Mouse (Mus musculus): ENCODE measurements around the gene Ano6. TPM values are rescaled to one million over a fixed set of nuclear protein-coding genes. Genes with fewer than 3 reads are reported as not detected.

The Ano6 gene
- polyA plus RNA-seq, 1 experiment from 2014 or later, result 32.4 TPM

DNA sequence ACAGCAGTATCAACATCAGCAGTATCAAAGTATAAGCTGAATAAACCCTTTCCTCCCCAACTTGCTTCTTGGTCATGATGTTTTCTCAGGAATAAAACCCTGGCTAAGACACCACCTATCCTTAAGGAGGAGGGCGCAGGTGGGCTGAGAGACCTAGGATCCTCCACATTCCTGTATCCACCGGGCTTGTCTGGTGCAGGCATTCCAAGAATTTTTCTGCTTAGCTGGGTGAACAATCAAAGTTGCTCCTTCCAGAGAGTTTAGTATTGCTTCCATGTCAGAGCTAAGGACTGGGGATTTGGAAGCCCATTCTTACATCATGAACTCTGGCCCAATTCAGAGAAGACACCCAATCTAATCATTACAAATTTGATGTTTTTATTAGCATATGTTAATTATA lies 53.8 kb downstream of the Ano6 start:
- WGBS, result 54% methylated on average over 2 of the region's 2 CpGs
- Histone ChIP-seq H3K9me3 (no peaks in the 10 kb centered on the region), H3K4me1 (peaks cover 27% of the 10 kb centered on the region), H3K4me3 (no peak overlapping the region), H3K27ac (no peak overlapping the region), H3K36me3 (replicated peaks) (no peaks in the 10 kb centered on the region), H3K27me3 (ENCODE audit: poor library complexity, severe bottlenecking) (no peaks in the 10 kb centered on the region)
- DNase-seq (ENCODE audit: extremely low spot score, low spot score), result no peak

DNA sequence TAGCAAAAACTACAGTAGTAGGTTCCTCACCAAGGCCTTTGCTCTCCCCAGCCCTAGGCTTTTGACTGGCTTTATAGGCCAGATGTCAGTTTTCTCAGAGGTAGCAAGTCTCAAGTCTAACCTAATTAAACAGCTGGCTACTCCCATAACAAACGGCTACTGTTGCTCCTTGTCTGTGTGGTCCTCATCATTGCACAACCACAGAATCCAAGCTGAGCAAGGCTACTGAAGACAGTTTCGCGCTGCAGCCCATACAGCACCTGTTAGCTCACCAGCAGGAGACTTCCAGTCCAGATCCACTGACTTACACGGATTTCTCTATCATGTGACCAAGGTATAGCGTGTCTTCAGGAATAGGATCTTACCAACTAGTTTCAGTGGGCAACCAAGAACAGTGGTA lies 55.5 kb downstream of the Ano6 start:
- H3K9me3 ChIP-seq, result no peaks in the 10 kb centered on the region
- no peaks in the 10 kb centered on the region for H3K36me3 ChIP-seq (replicated peaks)
- no peak overlapping the region for H3K27ac ChIP-seq
- 83% methylated on average over 5 of the region's 5 CpGs for WGBS
- peaks cover 32% of the 10 kb centered on the region for H3K4me1 ChIP-seq
- no peak for DNase-seq (ENCODE audit: extremely low spot score, low spot score)
- H3K4me3 ChIP-seq, result no peak overlapping the region
- H3K27me3 ChIP-seq (ENCODE audit: poor library complexity, severe bottlenecking), result no peaks in the 10 kb centered on the region

DNA sequence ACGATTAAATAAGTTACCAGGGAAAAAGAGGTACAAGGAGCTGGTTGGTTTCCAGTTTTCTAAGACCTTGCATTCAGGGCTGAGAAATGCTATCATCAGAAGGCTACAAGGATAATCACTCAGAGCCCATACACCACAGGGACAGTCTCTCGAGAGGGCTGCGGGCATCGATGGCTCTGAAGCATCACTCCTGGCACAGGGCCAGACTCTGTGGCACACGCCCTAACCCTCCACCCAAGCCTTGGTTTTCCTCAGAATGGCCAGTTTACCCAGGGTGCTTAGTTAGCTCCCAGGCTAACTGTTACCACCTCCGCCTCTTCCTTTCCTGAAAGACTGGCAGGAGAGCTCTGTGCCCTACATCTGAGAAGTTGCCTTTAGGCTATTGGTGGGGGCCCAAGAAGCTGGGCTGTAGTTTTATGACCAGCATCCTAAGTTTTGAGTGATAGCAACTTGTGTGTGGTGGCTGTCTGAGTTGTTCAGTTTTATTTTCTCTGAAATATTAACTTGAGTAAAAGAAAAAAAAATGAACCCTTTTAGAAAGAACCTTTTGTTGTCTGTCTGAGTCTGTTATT lies 57.9 kb downstream of the Ano6 start:
- Histone ChIP-seq H3K4me3 (no peak overlapping the region), H3K4me1 (peaks cover 26% of the 10 kb centered on the region), H3K9me3 (no peaks in the 10 kb centered on the region), H3K36me3 (replicated peaks) (no peaks in the 10 kb centered on the region), H3K27me3 (ENCODE audit: poor library complexity, severe bottlenecking) (no peaks in the 10 kb centered on the region), H3K27ac (no peak overlapping the region)
- 90% methylated on average over 6 of the region's 6 CpGs for WGBS
- no peak for DNase-seq (ENCODE audit: extremely low spot score, low spot score)

DNA sequence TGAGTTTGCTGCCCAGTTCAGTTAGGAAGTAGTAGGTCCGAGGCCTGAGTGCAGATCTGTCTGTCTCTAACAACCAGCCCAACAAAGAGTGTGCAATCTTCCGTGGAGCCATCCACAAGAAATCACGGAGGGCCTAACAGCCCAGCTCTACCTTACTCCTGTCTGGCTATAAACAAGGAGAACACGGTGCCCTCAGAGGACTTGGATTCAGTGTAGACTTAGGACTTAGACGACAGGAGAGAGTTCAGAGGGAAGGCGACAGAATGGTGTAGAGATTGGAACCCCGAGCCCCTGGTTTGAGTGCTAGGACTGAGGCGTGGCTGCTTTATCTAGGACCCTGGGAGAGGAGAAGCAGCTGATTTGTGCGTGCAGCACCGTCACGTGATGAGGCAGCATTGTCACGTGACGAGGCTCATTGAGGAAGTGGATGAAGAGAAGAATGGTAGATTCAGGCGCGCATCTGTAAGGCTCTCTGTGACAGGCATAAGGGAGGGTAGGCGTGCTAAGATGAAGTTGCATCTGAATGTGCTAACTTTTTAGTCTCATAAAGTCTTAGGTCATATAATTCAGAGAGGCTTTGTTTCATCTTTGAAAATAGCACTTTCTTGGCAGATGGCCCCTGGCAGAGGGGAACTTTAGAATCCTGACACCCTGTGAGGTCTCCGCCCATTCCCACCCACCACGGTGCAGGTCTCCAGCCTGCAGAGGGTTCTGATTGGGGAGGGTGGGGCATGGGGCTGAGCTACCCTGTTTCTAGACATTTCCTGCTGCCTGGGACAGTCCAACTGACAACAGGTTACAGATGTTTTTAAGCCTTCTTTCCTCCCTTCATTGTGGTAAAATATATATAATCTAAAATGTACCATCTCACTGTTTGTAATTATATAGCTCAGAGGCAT lies 59.1 kb downstream of the Ano6 start:
- Histone ChIP-seq H3K9me3 (no peaks in the 10 kb centered on the region), H3K27ac (no peak overlapping the region), H3K4me1 (peaks cover 17% of the 10 kb centered on the region), H3K36me3 (replicated peaks) (no peaks in the 10 kb centered on the region), H3K27me3 (ENCODE audit: poor library complexity, severe bottlenecking) (no peaks in the 10 kb centered on the region), H3K4me3 (no peak overlapping the region)
- DNase-seq (ENCODE audit: extremely low spot score, low spot score), result no peak
- 76% methylated on average over 18 of the region's 18 CpGs for WGBS

DNA sequence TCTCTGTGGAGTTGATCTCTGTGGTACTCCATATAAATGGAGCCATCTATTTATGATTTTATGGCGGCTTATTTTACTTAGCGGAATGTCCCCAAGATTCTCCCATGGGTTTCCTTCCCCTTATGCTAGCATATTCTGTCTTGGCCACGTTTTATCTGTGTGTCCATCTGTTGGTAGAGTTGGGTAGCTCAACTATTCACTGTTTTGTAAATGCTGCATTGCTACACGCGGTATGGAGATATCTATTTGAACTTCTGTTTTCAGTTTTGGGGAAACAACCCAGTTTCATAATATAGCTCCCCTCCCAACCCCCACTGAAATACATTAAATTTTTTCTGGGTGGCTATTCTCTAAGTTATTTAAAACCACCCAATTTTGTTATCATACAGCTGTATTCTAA lies 59.9 kb downstream of the Ano6 start:
- WGBS, result 95% methylated on average over 5 of the region's 5 CpGs
- Histone ChIP-seq H3K4me1 (peaks cover 15% of the 10 kb centered on the region), H3K36me3 (replicated peaks) (0 out of 2 replicates have a peak, but pooled peaks cover 4% of the 10 kb centered on the region), H3K27ac (no peak overlapping the region), H3K27me3 (ENCODE audit: poor library complexity, severe bottlenecking) (no peaks in the 10 kb centered on the region), H3K9me3 (no peaks in the 10 kb centered on the region), H3K4me3 (no peak overlapping the region)
- no peak for DNase-seq (ENCODE audit: extremely low spot score, low spot score)

DNA sequence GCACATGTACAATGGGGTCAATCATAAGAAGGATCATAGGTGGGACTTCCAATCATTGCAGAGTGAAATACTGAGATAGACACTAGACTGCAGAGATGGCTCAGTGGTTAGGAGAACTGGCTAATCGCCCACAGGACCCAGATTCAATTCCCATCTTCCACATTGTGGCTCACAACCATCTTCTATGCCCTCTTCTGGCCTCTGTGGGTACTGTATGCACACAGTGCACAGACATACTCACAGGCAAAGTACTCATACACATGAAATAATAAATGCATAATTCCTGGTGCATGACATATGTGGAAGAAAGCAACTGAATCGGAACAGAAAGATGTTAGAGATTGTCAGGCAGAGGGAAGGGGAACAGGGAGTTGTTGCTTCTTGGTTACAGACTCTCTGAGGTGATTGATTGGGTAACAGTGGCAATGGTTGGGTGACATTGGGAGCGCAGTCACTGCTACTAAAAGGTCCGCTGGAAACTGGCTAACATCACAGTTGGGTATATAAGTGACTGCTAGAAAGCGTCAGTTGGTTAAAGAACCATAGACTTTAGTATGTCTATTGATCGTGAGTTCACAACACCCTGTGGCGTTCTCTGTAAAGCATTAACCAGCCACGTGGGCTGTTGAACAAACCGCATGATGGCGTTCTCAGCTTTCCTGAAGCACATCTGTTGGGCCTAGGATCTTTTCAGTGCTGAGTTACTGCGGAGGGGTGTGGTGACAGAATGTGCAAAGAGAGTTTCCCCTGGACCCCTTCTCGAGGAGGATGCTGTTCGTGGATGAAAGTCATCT lies 64.6 kb downstream of the Ano6 start:
- no peak overlapping the region for H3K4me3 ChIP-seq
- no peaks in the 10 kb centered on the region for H3K27me3 ChIP-seq (ENCODE audit: poor library complexity, severe bottlenecking)
- no peak for DNase-seq (ENCODE audit: extremely low spot score, low spot score)
- 92% methylated on average over 13 of the region's 13 CpGs for WGBS
- H3K9me3 ChIP-seq, result no peaks in the 10 kb centered on the region
- 0 out of 2 replicates have a peak, but pooled peaks cover 4% of the 10 kb centered on the region for H3K36me3 ChIP-seq (replicated peaks)
- H3K27ac ChIP-seq, result no peak overlapping the region
- peaks cover 16% of the 10 kb centered on the region for H3K4me1 ChIP-seq

DNA sequence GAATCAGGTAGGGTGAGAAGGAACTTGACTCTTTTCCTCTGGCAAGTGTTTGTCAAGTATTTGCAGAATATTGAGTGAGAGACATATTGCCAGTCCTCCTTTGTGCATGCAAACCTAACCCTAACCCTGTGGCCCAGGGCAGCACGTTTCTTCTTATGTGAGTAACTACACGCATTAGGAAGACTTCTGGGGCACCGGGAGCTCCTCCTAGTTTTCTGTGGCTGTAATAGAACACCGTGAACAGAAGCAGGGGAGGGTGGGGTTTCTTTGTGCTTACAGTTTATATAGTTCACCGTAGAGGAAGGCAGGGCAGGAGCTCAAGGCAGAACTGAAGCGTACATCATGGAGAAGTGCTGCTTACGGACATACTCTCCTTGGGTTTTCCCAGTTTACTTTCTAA lies 65.3 kb downstream of the Ano6 start:
- WGBS, result 77% methylated on average over 7 of the region's 7 CpGs
- Histone ChIP-seq H3K36me3 (replicated peaks) (0 out of 2 replicates have a peak, but pooled peaks cover 4% of the 10 kb centered on the region), H3K27me3 (ENCODE audit: poor library complexity, severe bottlenecking) (no peaks in the 10 kb centered on the region), H3K27ac (peak overlapping the region; percentile 9; the same call in 1 of the 2 replicates), H3K4me1 (peaks cover 16% of the 10 kb centered on the region), H3K9me3 (no peaks in the 10 kb centered on the region), H3K4me3 (no peak overlapping the region)
- no peak for DNase-seq (ENCODE audit: extremely low spot score, low spot score)

DNA sequence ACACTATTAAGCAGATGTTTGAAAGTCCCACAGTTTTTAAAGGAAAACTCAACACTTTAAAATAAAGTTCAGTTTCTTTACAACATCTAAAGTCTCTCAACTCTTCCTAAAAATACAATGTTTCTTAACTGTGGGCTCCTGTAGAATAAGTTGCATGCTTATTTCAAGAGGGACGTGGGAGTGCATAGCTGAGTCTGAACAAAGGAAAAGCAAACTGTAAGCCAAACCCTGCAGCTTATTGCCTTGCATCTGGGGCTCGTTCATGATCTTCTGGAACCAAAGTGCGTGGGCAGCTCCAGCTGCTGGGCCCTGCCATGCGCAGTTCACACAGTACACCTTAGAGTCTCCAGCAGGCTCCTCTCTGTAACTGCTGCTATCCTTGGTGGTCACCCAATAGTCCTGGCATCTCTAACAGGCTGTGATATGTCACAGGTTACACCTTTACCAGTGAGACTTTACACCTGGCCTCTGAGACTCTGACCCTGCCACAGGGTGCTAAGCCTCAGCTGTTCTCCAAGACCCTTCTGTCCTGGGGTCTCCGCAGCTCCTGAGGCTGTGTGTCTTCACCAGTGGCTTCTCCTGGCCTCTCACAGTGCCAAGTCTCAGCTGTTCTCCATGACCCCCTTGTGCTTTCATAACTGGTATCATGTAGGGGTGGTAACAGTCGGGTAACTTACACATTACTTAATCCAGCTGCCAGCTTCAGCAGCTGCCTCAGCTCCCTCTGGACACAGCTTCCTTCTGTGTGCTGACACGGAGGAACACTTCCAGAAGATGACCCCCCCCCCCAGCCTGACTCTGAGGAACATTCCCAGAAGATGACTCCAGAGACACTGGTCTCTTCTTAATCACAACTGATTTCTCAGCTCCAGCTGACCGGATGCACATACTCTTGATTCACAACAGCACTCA lies 66.3 kb downstream of the Ano6 start:
- Histone ChIP-seq H3K36me3 (replicated peaks) (0 out of 2 replicates have a peak, but pooled peaks cover 4% of the 10 kb centered on the region), H3K27me3 (ENCODE audit: poor library complexity, severe bottlenecking) (no peaks in the 10 kb centered on the region), H3K4me1 (peaks cover 16% of the 10 kb centered on the region), H3K9me3 (no peaks in the 10 kb centered on the region), H3K27ac (no peak overlapping the region), H3K4me3 (no peak overlapping the region)
- no peak for DNase-seq (ENCODE audit: extremely low spot score, low spot score)
- 86% methylated on average over 8 of the region's 8 CpGs for WGBS

DNA sequence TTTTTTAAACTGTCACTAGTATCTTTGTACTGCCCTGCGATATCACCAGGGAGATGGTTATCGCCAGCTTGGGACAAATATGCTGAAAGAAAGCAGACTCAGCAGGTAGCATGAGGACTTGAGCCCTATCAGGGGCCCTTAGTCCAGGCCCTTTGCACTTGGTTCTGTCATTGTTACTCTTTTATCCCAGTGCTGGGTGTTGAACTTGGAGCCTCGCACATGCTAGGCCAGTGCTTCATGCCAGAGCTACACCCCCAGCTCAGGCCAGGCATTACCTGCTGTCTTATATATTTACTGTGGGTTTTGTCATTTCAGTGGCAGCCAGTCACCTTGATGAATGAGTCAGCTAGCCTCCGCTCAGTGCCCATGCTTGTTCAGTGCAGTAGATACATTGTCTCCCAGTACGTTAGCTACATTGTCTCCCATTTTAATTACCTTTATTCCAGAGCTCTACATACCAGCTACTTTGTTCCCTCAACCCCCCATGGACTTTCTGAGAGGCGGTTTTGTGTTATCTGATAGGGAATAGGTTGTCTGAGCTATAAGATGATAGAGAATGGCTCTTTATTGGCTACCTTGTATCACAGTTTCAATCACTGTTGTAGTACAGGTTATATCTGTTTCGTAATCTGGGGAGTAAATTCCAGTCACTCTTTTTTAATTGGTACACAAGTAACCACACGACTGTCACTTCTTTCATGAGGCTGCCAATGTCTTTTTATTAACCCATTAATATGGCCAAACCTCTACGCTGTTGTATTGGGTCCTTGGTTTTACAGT lies 68.4 kb downstream of the Ano6 start:
- Histone ChIP-seq H3K36me3 (replicated peaks) (0 out of 2 replicates have a peak, but pooled peaks cover 4% of the 10 kb centered on the region), H3K27me3 (ENCODE audit: poor library complexity, severe bottlenecking) (no peaks in the 10 kb centered on the region), H3K9me3 (no peaks in the 10 kb centered on the region), H3K4me3 (no peak overlapping the region), H3K27ac (no peak overlapping the region), H3K4me1 (peaks cover 16% of the 10 kb centered on the region)
- no peak for DNase-seq (ENCODE audit: extremely low spot score, low spot score)
- 87% methylated on average over 9 of the region's 9 CpGs for WGBS

DNA sequence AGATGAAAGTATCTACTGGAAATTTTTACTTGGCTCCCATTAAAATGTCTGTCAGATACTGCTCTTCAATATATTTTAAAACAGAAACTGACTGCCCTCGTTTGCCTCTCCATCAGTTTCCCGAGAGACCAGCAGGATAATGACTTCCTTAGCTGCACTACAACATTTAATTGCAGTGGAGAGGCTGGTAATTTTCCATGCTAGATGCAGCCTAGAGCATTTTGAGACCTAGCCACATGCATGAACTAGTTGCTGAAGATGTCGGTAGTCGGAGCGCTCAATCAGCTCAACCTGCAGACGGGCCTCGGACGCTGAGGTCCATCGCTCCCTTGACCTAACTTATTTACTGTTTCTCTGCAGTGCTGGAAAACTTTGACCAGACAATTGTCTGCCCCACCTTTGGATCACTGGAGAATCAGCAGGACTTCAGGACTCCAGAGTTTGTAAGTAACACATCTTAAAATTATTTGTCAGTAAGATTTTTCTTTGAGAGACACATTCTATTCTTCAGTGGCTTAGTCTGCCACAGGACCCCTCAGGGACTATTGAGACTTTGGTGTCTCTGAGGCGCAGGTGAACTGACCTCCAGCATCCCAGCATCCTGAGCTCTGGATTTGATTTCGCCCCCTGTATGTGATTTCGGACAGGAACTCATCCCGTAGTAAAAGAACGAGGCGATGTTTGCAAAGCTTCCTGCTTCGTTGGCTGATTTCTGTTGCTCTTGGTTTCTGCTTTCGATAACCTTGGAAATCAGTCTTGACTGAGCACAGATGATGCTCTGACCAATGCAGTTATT lies 73.4 kb downstream of the Ano6 start:
- peaks cover 16% of the 10 kb centered on the region for H3K36me3 ChIP-seq (replicated peaks)
- H3K27ac ChIP-seq, result no peak overlapping the region
- H3K9me3 ChIP-seq, result no peaks in the 10 kb centered on the region
- no peak for DNase-seq (ENCODE audit: extremely low spot score, low spot score)
- H3K4me1 ChIP-seq, result peaks cover 1% of the 10 kb centered on the region
- H3K4me3 ChIP-seq, result no peak overlapping the region
- 93% methylated on average over 17 of the region's 17 CpGs for WGBS
- H3K27me3 ChIP-seq (ENCODE audit: poor library complexity, severe bottlenecking), result no peaks in the 10 kb centered on the region
